Mouse (Mus musculus) bone marrow, adult 2 months (tissue): ENCODE results near the gene Dnajb2. TPM values are rescaled to one million over a fixed set of nuclear protein-coding genes. Genes with fewer than 3 reads are reported as not detected.

Experiments
- H3K27ac ChIP-seq: fragments of 200-500 bp; 2 replicates; pipeline ENCODE4 v1.5.1; 2012; ENCODE audit warnings: low read depth, mild to moderate bottlenecking, control low read depth, inconsistent platforms, low read length; ENCODE audit not compliant: control insufficient read depth, poor library complexity, insufficient read depth
- H3K4me1 ChIP-seq: fragments of 200-500 bp; 2 replicates; pipeline ENCODE4 v1.6.1; 2011; ENCODE audit warnings: low read length; ENCODE audit not compliant: control insufficient read depth, insufficient read depth
- H3K4me3 ChIP-seq: fragments of 200-500 bp; replicated peaks from 2 replicates; pipeline ENCODE3; 2011; ENCODE audit warnings: mild to moderate bottlenecking, low read depth, low read length, control low read depth; ENCODE audit not compliant: control insufficient read depth
- CTCF ChIP-seq: fragments of 200-500 bp; IDR thresholded peaks from 2 replicates; pipeline ENCODE4 v1.5.1; 2011; ENCODE audit warnings: low read length, control low read depth; ENCODE audit not compliant: control insufficient read depth, insufficient read depth
- POLR2A ChIP-seq: fragments of 200-500 bp; IDR thresholded peaks from 2 replicates; pipeline ENCODE4 v1.6.1; 2011; ENCODE audit warnings: low read depth, mild to moderate bottlenecking, control low read depth, low read length, borderline replicate concordance; ENCODE audit not compliant: control insufficient read depth
- WGBS: fragments of 180-500 bp; shearing (Covaris S2); methylation state at CpG from one replicate; pipeline ENCODE4 v1.1.7; 2018; 5-methylcytosine and 5-hydroxymethylcytosine counted together
- polyA plus RNA-seq: library from polyadenylated mRNA; stranded (reverse); fragments of >200 nt; gene quantifications from 2 replicates; pipeline ENCODE4 v1.2.4, GENCODE M21; 2011; ENCODE audit warnings: low replicate concordance; ENCODE audit not compliant: missing spikeins, insufficient read depth, insufficient read length

Gene Dnajb2
- polyA plus RNA-seq, 1 experiment: 119 TPM

GRCm38 (mm10) chr1:75290582-75290981 is 54.4 kb downstream of the Dnajb2 start:
- TF ChIP-seq CTCF (no peak), POLR2A (no peak)
- H3K27ac ChIP-seq: no peak overlapping the region
- no peaks in the 10 kb centered on the region for H3K4me1 ChIP-seq
- no peak overlapping the region for H3K4me3 ChIP-seq

DNA sequence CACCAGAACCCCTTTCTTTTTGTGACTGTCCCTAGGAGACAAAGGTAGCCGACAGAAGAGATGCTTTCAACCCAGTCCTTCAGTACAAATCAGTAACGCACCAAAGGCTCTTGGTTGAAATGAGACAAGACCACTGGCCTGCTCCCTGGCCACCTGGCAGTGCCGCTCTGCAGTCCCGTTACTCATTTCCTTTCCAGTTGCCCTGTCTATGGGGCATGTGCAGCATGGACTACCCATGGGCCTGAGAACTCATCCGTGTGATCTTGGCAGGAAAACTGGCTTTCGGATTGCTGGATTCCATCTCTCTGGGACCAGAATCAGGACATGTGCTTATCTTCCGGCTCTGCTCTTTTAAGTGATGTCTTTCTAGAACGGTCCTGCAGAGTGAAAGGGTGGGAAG is 55.1 kb downstream of the Dnajb2 start:
- TF ChIP-seq CTCF (no peak), POLR2A (no peak)
- no peaks in the 10 kb centered on the region for H3K4me1 ChIP-seq
- WGBS: 77% methylated on average over 8 of the region's 8 CpGs
- no peak overlapping the region for H3K4me3 ChIP-seq
- H3K27ac ChIP-seq: no peak overlapping the region

DNA sequence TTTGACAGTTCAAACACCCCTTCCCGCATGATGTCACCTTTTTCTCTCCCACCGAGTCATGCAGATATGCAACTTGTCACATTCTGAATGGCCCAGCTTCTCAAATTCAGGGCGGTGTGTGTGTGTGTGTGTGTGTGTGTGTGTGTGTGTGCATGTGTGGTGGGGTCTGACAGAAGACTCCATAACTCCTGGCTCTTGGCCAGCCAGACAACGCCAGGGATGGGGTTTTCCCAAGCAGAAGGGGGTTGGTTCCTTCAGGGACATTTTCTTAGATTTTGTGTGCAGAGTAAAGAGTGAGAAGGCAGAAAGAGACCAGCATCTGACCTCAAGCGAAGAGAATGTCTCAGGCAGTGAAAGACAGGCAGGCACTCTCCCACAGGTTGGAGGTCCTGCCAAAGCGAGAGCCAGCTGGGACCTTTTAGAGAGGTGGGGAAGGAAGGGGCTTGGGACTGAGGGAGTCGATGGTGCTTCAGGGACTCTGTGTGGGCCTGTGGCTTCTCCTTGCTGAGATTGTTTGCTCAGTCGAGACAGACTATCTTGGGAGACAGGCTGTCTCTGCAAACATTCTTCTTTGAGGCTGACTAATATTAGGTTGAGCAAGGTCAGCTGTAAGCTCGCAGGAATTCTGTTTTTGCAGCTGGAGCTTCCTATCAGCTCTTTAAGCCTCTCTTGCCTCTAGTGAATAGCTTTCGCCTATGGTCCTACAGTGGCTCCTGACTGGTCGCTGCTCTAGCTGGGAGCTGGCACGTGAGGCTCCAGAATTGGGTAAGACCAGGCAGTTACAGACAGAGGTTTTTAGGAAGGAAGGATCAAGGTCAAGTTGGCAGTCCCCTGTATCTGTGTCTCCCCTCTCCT is 56.5 kb downstream of the Dnajb2 start:
- no peak for TF ChIP-seq POLR2A
- TF ChIP-seq CTCF: no peak
- H3K4me1 ChIP-seq: no peaks in the 10 kb centered on the region
- H3K27ac ChIP-seq: no peak overlapping the region
- 53% methylated on average over 12 of the region's 12 CpGs for WGBS
- no peak overlapping the region for H3K4me3 ChIP-seq

DNA sequence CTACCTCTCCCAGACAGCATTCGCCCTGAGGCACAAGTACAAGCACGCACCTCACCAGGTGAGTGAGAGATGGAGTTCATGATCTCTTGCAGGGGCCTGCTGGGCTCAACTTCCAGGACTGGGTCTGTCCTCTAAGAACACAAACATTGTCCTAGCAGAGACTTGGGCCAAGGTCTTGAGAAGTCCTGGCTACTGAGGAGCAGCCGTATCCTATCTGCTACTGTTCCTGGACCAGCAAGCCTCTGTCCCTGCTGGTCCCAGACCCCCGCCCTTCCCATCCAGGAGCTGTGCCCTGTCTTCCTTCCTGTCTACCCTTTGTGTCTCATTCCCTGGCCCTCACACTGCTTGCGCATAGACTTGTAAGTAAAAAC is 57.1 kb downstream of the Dnajb2 start:
- WGBS: 79% methylated on average over 5 of the region's 5 CpGs
- no peak overlapping the region for H3K4me3 ChIP-seq
- H3K4me1 ChIP-seq: no peaks in the 10 kb centered on the region
- H3K27ac ChIP-seq: no peak overlapping the region
- TF ChIP-seq CTCF: no peak
- no peak for TF ChIP-seq POLR2A

- no peak overlapping the region for H3K4me3 ChIP-seq
- WGBS: 59% methylated on average over 5 of the region's 5 CpGs
- no peak for TF ChIP-seq CTCF
- no peak for TF ChIP-seq POLR2A
These were observed 58.1 kb downstream of the Dnajb2 start for GRCm38 (mm10) chr1:75294294-75294693.

More at GRCm38 (mm10) chr1:75294294-75294693, 58.1 kb downstream of the Dnajb2 start:
- no peaks in the 10 kb centered on the region for H3K4me1 ChIP-seq
- H3K27ac ChIP-seq: no peak overlapping the region

Other genes with a start within 250 kb of the Dnajb2 start
- gene Nhej1, start 111.2 kb upstream of the Dnajb2 start, polyA plus RNA-seq: 5.6 and 11.6 TPM in 2 replicates
- 1.7 TPM in 1 of 2 replicates, not detected in the other for gene Slc23a3, start 102.5 kb upstream of the Dnajb2 start, polyA plus RNA-seq
- 55.3 and 100 TPM in 2 replicates for gene Cnppd1, start 93.7 kb upstream of the Dnajb2 start, polyA plus RNA-seq
- 71.5 and 92.9 TPM in 2 replicates for gene Retreg2, start 93.6 kb upstream of the Dnajb2 start, polyA plus RNA-seq
- 28.5 and 49.8 TPM in 2 replicates for gene Zfand2b, start 67.8 kb upstream of the Dnajb2 start, polyA plus RNA-seq
- gene Abcb6, start 56.0 kb upstream of the Dnajb2 start, polyA plus RNA-seq: 151 and 182 TPM in 2 replicates
- gene Ankzf1, start 44.3 kb upstream of the Dnajb2 start, polyA plus RNA-seq: 16.6 and 27.7 TPM in 2 replicates
- gene Atg9a, start 44.2 kb upstream of the Dnajb2 start, polyA plus RNA-seq: 24.6 and 39.2 TPM in 2 replicates
- gene Glb1l, start 25.6 kb upstream of the Dnajb2 start, polyA plus RNA-seq: 23.0 and 43.6 TPM in 2 replicates
- gene Stk16, start 25.6 kb upstream of the Dnajb2 start, polyA plus RNA-seq: 74.2 and 168 TPM in 2 replicates
- gene Tuba4a, start 16.5 kb upstream of the Dnajb2 start, polyA plus RNA-seq: 422 and 591 TPM in 2 replicates
- not detected in 2 replicates for gene A630095N17Rik, start 4.3 kb upstream of the Dnajb2 start, polyA plus RNA-seq
- 1.4 and 4.2 TPM in 2 replicates for gene Ptprn, start 28.1 kb downstream of the Dnajb2 start, polyA plus RNA-seq
- not detected in 2 replicates for gene Resp18, start 42.0 kb downstream of the Dnajb2 start, polyA plus RNA-seq
- 9.2 and 21.3 TPM in 2 replicates for gene Dnpep, start 81.6 kb downstream of the Dnajb2 start, polyA plus RNA-seq
- 2.1 and 8.8 TPM in 2 replicates for gene Des, start 123.9 kb downstream of the Dnajb2 start, polyA plus RNA-seq
- 18.1 TPM in 2 replicates for gene Speg, start 138.9 kb downstream of the Dnajb2 start, polyA plus RNA-seq
- 21.8 and 53.9 TPM in 2 replicates for gene Gmppa, start 199.5 kb downstream of the Dnajb2 start, polyA plus RNA-seq
- not detected in 2 replicates for gene Asic4, start 214.0 kb downstream of the Dnajb2 start, polyA plus RNA-seq
- gene Chpf, start 242.9 kb downstream of the Dnajb2 start, polyA plus RNA-seq: 2.1 and 4.7 TPM in 2 replicates
- not detected in 2 replicates for gene Tmem198, start 243.1 kb downstream of the Dnajb2 start, polyA plus RNA-seq